Mouse (Mus musculus): ENCODE results near the gene Selenow.

DNA sequence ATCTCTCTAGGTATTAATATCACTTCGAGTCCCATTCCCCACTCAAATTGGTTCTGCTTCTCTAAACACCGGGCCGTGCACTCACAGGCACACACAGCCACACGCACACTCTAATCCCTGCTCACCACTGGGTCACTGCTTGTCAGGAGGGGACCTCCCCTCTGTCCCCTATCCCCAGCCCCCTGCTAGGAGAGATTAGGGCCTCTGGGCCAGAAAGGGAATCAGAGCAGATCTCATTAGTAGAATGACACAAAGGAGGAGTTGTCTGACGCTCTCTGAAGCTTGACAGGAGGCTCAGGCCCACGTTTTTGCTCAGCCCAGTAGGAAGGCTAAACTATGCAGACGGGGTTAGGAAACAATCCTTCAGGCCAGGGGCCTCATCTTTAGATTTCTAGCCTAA is 40.8 kb downstream of the Selenow start:
- TF ChIP-seq CTCF (IDR thresholded peaks at IDR 0.05; ENCODE audit: borderline replicate concordance, control insufficient read depth, extremely low read depth, insufficient read depth, low read length, poor library complexity), result no peak
- TF ChIP-seq POLR2A (IDR thresholded peaks at IDR 0.05; ENCODE audit: control insufficient read depth, extremely low read depth, insufficient read depth, low read length, poor library complexity), result no peak

Measured in thymus, adult 2 months (tissue).